Mouse (Mus musculus) lung, adult 2 months (tissue): ENCODE measurements around the gene Vps51.

ENCODE experiments used
- CTCF ChIP-seq: fragments of 200-500 bp; IDR thresholded peaks from 2 replicates; pipeline ENCODE4 v1.5.1; 2011; ENCODE audit warnings: mild to moderate bottlenecking, low read length, control low read depth; ENCODE audit not compliant: insufficient read depth
- POLR2A ChIP-seq: fragments of 200-500 bp; IDR thresholded peaks from 2 replicates; pipeline ENCODE4 v1.6.1; 2011; ENCODE audit warnings: low read depth, mild to moderate bottlenecking, control low read depth, low read length, borderline replicate concordance; ENCODE audit errors: extremely low read depth

- TF ChIP-seq POLR2A: no peak
- no peak for TF ChIP-seq CTCF
These were observed 29.2 kb downstream of the Vps51 start for GRCm38 (mm10) chr19:6047899-6048166.
